In the genomic region with DNA sequence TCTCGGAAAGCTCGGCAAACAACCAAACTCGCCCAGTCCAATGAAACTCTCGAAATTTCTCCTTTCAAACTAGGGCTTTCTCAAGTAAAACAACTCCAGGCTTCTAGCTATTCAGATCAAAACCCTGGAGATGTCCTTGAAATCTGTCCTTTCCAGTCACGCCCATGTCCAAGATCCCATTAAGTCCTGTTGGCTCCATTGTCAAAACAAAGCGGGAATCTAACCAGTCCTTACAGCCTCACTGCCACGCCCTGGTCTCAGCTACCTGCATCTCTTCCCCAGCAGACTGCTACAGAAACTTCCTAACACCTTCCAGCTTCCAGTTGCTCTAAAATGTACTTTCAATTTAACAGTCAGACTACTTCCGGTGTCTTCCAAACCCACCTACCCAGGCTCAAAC, we compare ENCODE assay signal across 20 mouse cellular contexts.
DNase-seq lines count a peak whose midpoint lies in the region; ATAC-seq and TF ChIP-seq lines count a peak whose summit lies in the region.
"Had no signal": no experiment of that assay in that cellular context is flagged by ENCODE, and none has a peak within 500 bp of the region (broad histone marks: within the 10 kb centered on the region; RNA-seq: fewer than 3 reads in every experiment).

No protein-coding gene starts in this region.

- no peak for TF ChIP-seq CTCF in intestine, postnatal 0 days (IDR thresholded peaks at IDR 0.05; ENCODE audit: low read depth)
- TF ChIP-seq CTCF in E14TG2a.4 (conservative IDR thresholded peaks at IDR 0.05; ENCODE audit: low read length), result no peak

- peaks cover 54% of the 10 kb centered on the region for H3K4me1 ChIP-seq in heart, embryonic 10.5 days
- peaks cover 20% of the 10 kb centered on the region for H3K4me1 ChIP-seq in intestine, embryonic 15.5 days (replicated peaks)
- 0 out of 2 replicates have a peak, but pooled peaks cover 2% of the 10 kb centered on the region for H3K4me1 ChIP-seq in intestine, postnatal 0 days (replicated peaks; ENCODE audit: control insufficient read depth, insufficient read depth, low read length)
- H3K4me1 ChIP-seq in E14TG2a.4 (replicated peaks; ENCODE audit: low read depth, low read length), result peaks cover 50% of the 10 kb centered on the region
- peaks cover 53% of the 10 kb centered on the region for H3K4me1 ChIP-seq in embryonic facial prominence, embryonic 12.5 days

- no peak overlapping the region for H3K9ac ChIP-seq in intestine, embryonic 15.5 days
- H3K9ac ChIP-seq in intestine, postnatal 0 days (ENCODE audit: low read depth, low read length), result no peak overlapping the region
- no peak overlapping the region for H3K9ac ChIP-seq in embryonic facial prominence, embryonic 12.5 days
- H3K9ac ChIP-seq: embryonic facial prominence, embryonic 13.5 days; forebrain, embryonic 15.5 days; hindbrain, embryonic 13.5 days; liver, embryonic 12.5 days had no signal

- DNase-seq in heart, embryonic 10.5 days (ENCODE audit: low spot score), result no peak
- DNase-seq in heart, postnatal 4 days, result no peak
- no peak for DNase-seq in cerebellum, postnatal 10 days
- DNase-seq in adrenal gland, postnatal 25 days, result no peak
- DNase-seq: cerebellum, postnatal 36 days; gastrocnemius, postnatal 10 days; kidney, adult 9 months; lung, postnatal 10 days; thymus, adult 2 months had no signal

- no peak overlapping the region for H3K4me3 ChIP-seq in heart, embryonic 10.5 days
- H3K4me3 ChIP-seq in intestine, embryonic 15.5 days (replicated peaks), result no peak overlapping the region
- H3K4me3 ChIP-seq in intestine, postnatal 0 days (ENCODE audit: low read depth, low read length), result no peak overlapping the region
- H3K4me3 ChIP-seq in E14TG2a.4 (replicated peaks; ENCODE audit: low read length), result peak overlapping the region; percentile 39; the same call in 1 of the 2 replicates
- no peak overlapping the region for H3K4me3 ChIP-seq in embryonic facial prominence, embryonic 12.5 days
- H3K4me3 ChIP-seq: embryonic facial prominence, embryonic 13.5 days; forebrain, embryonic 15.5 days; hindbrain, embryonic 13.5 days; liver, embryonic 12.5 days; myocyte had no signal

- H3K9me3 ChIP-seq in heart, embryonic 10.5 days, result no peaks in the 10 kb centered on the region
- H3K9me3 ChIP-seq in intestine, embryonic 15.5 days, result no peaks in the 10 kb centered on the region
- 0 out of 2 replicates have a peak, but pooled peaks cover 2% of the 10 kb centered on the region for H3K9me3 ChIP-seq in intestine, postnatal 0 days (ENCODE audit: control insufficient read depth)
- no peaks in the 10 kb centered on the region for H3K9me3 ChIP-seq in E14TG2a.4 (ENCODE audit: low read length)
- H3K9me3 ChIP-seq in embryonic facial prominence, embryonic 12.5 days, result no peaks in the 10 kb centered on the region
- H3K9me3 ChIP-seq: embryonic facial prominence, embryonic 13.5 days; forebrain, embryonic 15.5 days; hindbrain, embryonic 13.5 days; liver, embryonic 12.5 days had no signal

- H3K27ac ChIP-seq in heart, embryonic 10.5 days, result peak overlapping the region; percentile 69; the same call in 1 of the 2 replicates
- 0 out of 2 replicates have a peak overlapping the region, but pooled peaks have one; percentile 1 for H3K27ac ChIP-seq in intestine, embryonic 15.5 days
- no peak overlapping the region for H3K27ac ChIP-seq in intestine, postnatal 0 days (ENCODE audit: low read depth, low read length)
- peak overlapping the region; percentile 63; the same call in 1 of the 2 replicates for H3K27ac ChIP-seq in embryonic facial prominence, embryonic 12.5 days
- H3K27ac ChIP-seq: embryonic facial prominence, embryonic 13.5 days; forebrain, embryonic 15.5 days; hindbrain, embryonic 13.5 days; liver, embryonic 12.5 days had no signal

- no peaks in the 10 kb centered on the region for H3K27me3 ChIP-seq in heart, embryonic 10.5 days (ENCODE audit: insufficient read depth, poor library complexity, severe bottlenecking)
- H3K27me3 ChIP-seq in intestine, embryonic 15.5 days (replicated peaks), result no peaks in the 10 kb centered on the region
- H3K27me3 ChIP-seq in intestine, postnatal 0 days (replicated peaks; ENCODE audit: control insufficient read depth, insufficient read depth, low read length), result no peaks in the 10 kb centered on the region
- H3K27me3 ChIP-seq in E14TG2a.4 (ENCODE audit: insufficient read depth, low read length), result peaks cover 25% of the 10 kb centered on the region
- no peaks in the 10 kb centered on the region for H3K27me3 ChIP-seq in embryonic facial prominence, embryonic 12.5 days
- H3K27me3 ChIP-seq: embryonic facial prominence, embryonic 13.5 days; forebrain, embryonic 15.5 days; hindbrain, embryonic 13.5 days; liver, embryonic 12.5 days had no signal

- no peak for ATAC-seq in intestine, embryonic 15.5 days
- ATAC-seq in intestine, postnatal 0 days, result no peak
- ATAC-seq in embryonic facial prominence, embryonic 12.5 days (ENCODE audit: insufficient number of reproducible peaks, insufficient read depth, low FRiP score, low TSS enrichment), result no peak
- ATAC-seq: forebrain, embryonic 15.5 days; liver, embryonic 12.5 days had no signal

- no peak overlapping the region for H3K4me2 ChIP-seq in intestine, embryonic 15.5 days (replicated peaks)
- no peak overlapping the region for H3K4me2 ChIP-seq in intestine, postnatal 0 days (replicated peaks; ENCODE audit: low read depth)
- H3K4me2 ChIP-seq in embryonic facial prominence, embryonic 12.5 days (replicated peaks), result no peak overlapping the region
- H3K4me2 ChIP-seq: embryonic facial prominence, embryonic 13.5 days; forebrain, embryonic 15.5 days; hindbrain, embryonic 13.5 days; liver, embryonic 12.5 days; midbrain, embryonic 11.5 days had no signal

- 83% methylated on average over 8 of the region's 8 CpGs for WGBS in heart, embryonic 10.5 days
- 93% methylated on average over 8 of the region's 8 CpGs for WGBS in intestine, embryonic 15.5 days
- 89% methylated on average over 8 of the region's 8 CpGs for WGBS in intestine, postnatal 0 days
- 87% methylated on average over 8 of the region's 8 CpGs for whole genome bisulfite sequencing in embryonic facial prominence, embryonic 12.5 days

- no peaks in the 10 kb centered on the region for H3K36me3 ChIP-seq in heart, embryonic 10.5 days
- no peaks in the 10 kb centered on the region for H3K36me3 ChIP-seq in intestine, embryonic 15.5 days
- H3K36me3 ChIP-seq in intestine, postnatal 0 days (ENCODE audit: control insufficient read depth, insufficient read depth), result no peaks in the 10 kb centered on the region
- H3K36me3 ChIP-seq in E14TG2a.4 (ENCODE audit: insufficient read depth, low read length), result no peaks in the 10 kb centered on the region
- no peaks in the 10 kb centered on the region for H3K36me3 ChIP-seq in embryonic facial prominence, embryonic 12.5 days
- H3K36me3 ChIP-seq: embryonic facial prominence, embryonic 13.5 days; forebrain, embryonic 15.5 days; G1E; hindbrain, embryonic 13.5 days; liver, embryonic 12.5 days had no signal
